Mouse (Mus musculus): ENCODE measurements around the gene Cdc45. TPM values are rescaled to one million over a fixed set of nuclear protein-coding genes. Genes with fewer than 3 reads are reported as not detected.

Gene Cdc45
- 1 to 10 TPM; 4.5 to 5.5 TPM for total RNA-seq (2023)

DNA sequence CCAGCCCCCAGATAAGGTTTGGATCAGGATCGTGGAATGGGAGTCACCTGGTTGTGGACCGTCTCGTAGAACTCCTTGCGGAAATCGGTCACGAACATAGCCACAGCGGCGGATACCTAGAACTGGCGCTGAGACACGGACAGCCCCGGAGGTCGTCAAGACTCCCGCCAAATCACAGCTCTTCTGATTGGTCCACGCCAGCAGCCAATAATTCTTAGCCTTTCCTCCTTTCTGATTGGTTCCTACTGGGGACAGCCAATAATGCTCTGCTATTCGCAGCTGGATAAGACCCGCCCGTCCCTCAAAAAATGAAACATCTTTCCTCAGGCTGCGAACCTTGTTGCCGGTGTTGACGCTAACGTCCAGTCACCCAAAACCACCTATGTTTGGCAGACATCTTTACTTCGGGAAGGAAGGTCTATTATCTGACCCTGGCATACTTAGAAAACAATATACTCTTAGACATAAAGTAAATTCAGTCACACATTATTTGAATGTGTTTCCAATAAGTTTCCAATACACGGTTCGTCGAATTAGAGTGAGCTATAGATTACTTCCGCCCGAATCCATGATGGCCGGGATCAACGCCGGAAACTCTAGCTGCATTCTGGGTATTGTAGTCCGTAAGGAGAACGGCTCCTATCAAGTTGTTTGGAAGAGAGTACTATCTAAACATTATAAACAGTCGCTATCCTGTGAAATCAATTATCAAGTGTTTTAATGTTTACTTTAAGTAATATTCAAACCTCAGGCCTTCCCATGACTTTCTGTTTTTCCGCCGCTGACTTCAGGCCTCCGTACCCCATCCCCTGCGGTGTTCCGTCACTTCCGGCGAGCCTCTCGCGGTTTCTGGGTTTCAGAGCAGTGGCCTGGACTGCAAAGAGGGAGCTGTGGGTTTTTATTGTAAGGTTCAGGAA lies at the start of gene Cdc45, which contains the start of gene Ufd1:
Gene Cdc45 (minus strand): TSS at position 520 of the 917 bp plus-strand sequence.
Gene Ufd1 (plus strand): TSS at position 312 of the 917 bp plus-strand sequence.

DNA sequence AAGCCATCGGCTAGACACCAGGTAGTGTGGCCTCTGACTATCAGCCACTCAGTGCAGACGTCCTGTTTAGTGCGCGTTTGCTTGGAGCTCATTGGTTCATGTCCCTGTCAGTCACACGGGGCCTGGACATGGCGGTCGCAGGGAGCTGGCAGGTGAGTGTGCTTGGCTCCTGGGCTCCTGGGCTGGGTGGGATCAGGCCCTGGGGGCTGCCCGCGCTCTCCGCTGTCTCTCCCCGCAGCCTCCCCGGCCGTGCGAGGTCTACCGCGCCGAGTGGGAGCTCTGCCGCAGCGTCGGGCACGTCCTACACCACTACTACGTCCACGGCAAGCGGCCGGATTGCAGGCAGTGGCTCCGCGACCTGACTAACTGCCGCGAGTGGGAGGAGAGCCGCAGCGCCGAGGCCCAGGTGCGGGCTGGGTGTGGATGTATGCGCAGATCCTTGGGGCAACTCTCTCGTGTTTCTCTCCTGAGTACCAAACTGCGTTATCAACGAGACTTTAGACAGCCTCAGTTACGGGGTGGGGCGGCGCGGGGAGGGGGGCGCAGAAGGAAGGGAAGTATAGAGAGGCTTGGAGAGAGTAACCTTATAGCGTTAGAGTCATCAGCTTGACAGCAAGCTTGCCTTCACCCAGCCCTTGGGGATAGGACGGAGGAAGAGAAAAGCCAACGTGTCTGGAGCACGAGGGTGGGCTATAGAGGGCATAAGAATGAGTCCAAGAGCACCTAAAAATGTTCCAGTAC lies 24.9 kb upstream of the Cdc45 start, which contains the start of the genes 2510002D24Rik and Gm28539:
Gene 2510002D24Rik (plus strand): TSS at position 111 of the 741 bp plus-strand sequence.
Gene Gm28539 (plus strand): TSS at position 117 of the 741 bp plus-strand sequence.

DNA sequence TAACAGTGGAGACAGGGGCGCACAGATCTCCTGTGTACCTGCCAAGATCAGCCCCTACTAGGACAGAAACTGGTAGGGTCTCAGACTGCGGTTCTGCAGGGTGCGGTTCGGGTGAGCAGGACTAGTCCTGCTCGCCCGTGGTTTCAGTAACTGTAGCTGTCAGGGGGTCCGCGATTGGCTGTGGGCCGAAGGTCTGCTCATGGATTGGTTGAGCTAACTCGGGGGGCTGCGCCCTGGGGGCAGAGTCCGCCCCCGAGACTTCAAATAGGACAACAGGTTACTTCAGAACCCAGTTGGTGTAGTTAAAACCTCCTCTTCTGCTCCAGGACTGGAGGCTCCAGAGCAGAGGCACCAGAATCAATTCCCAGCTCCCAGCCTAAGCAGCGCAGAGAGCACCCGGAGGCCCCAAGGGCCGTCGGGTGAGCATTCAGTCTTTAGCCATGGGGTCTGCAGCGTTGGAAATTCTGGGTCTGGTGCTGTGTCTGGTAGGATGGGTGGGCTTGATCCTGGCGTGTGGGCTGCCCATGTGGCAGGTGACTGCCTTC lies 35.2 kb downstream of the Cdc45 start, which contains the start of gene Cldn5:
Gene Cldn5 (plus strand): TSS at position 292 of the 545 bp plus-strand sequence.

Other genes with a start within 250 kb of the Cdc45 start
- gene Tbx1, start 221.3 kb downstream of the Cdc45 start, total RNA-seq (2023): not detected
- gene Gp1bb, start 189.6 kb downstream of the Cdc45 start, total RNA-seq (2023): not detected
- gene Gm49601, start 185.6 kb downstream of the Cdc45 start, total RNA-seq (2023): not detected
- not detected for gene Sept5, start 182.0 kb downstream of the Cdc45 start, total RNA-seq (2023)
- gene Cldn5, start 35.1 kb downstream of the Cdc45 start, total RNA-seq (2023): not detected
- 100 to 1,000 TPM; 107 to 108 TPM for gene Ufd1, start 208 bp downstream of the Cdc45 start, total RNA-seq (2023)
- 10 to 100 TPM; 41.9 to 44.5 TPM for gene 2510002D24Rik, start 24.6 kb upstream of the Cdc45 start, total RNA-seq (2023)
- gene Gm28539, start 24.6 kb upstream of the Cdc45 start, total RNA-seq (2023): 1 to 10 TPM in 1 of 2 experiments, not detected in 1; 7.5 TPM
- 10 to 100 TPM; 37.3 to 38.1 TPM for gene Mrpl40, start 64.9 kb upstream of the Cdc45 start, total RNA-seq (2023)
- 10 to 100 TPM; 76.4 to 80.0 TPM for gene Hira, start 65.0 kb upstream of the Cdc45 start, total RNA-seq (2023)

All from B cell, adult 67 days (primary cell).